Mouse (Mus musculus) MEL (cell line): Measurements from ENCODE around the gene Armc10. TPM values are rescaled to one million over a fixed set of nuclear protein-coding genes. Genes with fewer than 3 reads are reported as not detected.

Experiments
- DNase-seq: peaks from one replicate; pipeline ENCODE4 v3.0.0; 2011; ENCODE audit warnings: low read depth, low spot score
- H3K27ac ChIP-seq: 2 replicates; pipeline ENCODE4 v1.5.1; 2012; ENCODE audit warnings: low read depth, mild to moderate bottlenecking, control low read depth, low read length, moderate library complexity; ENCODE audit not compliant: control insufficient read depth
- H3K27me3 ChIP-seq, 2 experiments: fragments of 150-350 bp in 1 of 2; sonication (generic) in 1 of 2; 2 replicates each; pipeline ENCODE4 v1.6.1; 2012; ENCODE audit warnings: low read length in 2 of 2, mild to moderate bottlenecking in 2 of 2, improper control_type of control experiment in 1 of 2, moderate library complexity in 1 of 2; ENCODE audit not compliant: insufficient read depth in 2 of 2, control insufficient read depth in 1 of 2
- H3K36me3 ChIP-seq, 2 experiments: 2 replicates each; pipeline ENCODE4 v1.6.1; 2012 to 2014; ENCODE audit warnings: low read length in 2 of 2, improper control_type of control experiment in 1 of 2, inconsistent platforms in 1 of 2, mild to moderate bottlenecking in 1 of 2; ENCODE audit not compliant: insufficient read depth in 2 of 2, control insufficient read depth in 1 of 2
- H3K4me1 ChIP-seq, 2 experiments: fragments of 150-350 bp in 1 of 2; sonication (generic) in 1 of 2; 2 replicates each; pipeline ENCODE4 v1.6.1; 2012; ENCODE audit warnings: low read length in 2 of 2, improper control_type of control experiment in 1 of 2, mild to moderate bottlenecking in 1 of 2; ENCODE audit not compliant: insufficient read depth in 2 of 2, control insufficient read depth in 1 of 2
- H3K4me3 ChIP-seq, 2 experiments: fragments of 150-350 bp in 1 of 2; sonication (generic) in 1 of 2; 2 replicates each; pipeline ENCODE4 v1.5.1; 2012; ENCODE audit warnings: low read depth in 2 of 2, low read length in 2 of 2, mild to moderate bottlenecking in 2 of 2, moderate library complexity in 2 of 2, control low read depth in 1 of 2, improper control_type of control experiment in 1 of 2; ENCODE audit not compliant: control insufficient read depth in 1 of 2, insufficient read depth in 1 of 2
- H3K79me2 ChIP-seq: 2 replicates; pipeline ENCODE4 v1.6.1; 2012; ENCODE audit warnings: mild to moderate bottlenecking, low read length, moderate library complexity; ENCODE audit not compliant: control insufficient read depth, poor library complexity, insufficient read depth
- H3K9ac ChIP-seq: 2 replicates; pipeline ENCODE4 v1.6.1; 2012; ENCODE audit warnings: low read depth, mild to moderate bottlenecking, control low read depth, low read length, moderate library complexity; ENCODE audit not compliant: control insufficient read depth, poor library complexity, severe bottlenecking
- H3K9me3 ChIP-seq: fragments of 150-350 bp; sonication (generic); replicated peaks from 2 replicates; pipeline ENCODE4 v1.6.1; 2012; ENCODE audit warnings: mild to moderate bottlenecking, low read length, improper control_type of control experiment, moderate library complexity; ENCODE audit not compliant: insufficient read depth
- CHD1 ChIP-seq: IDR thresholded peaks from 2 replicates; pipeline ENCODE4 v1.6.1; 2012; ENCODE audit warnings: low read depth, mild to moderate bottlenecking, inconsistent platforms, low read length, improper control_type of control experiment
- CTCF ChIP-seq, 3 experiments: IDR thresholded peaks in 2 of 3; conservative IDR thresholded peaks in 1 of 3; 2 replicates each; pipeline ENCODE4 v1.5.1; 2011 to 2012; ENCODE audit warnings: low read length in 3 of 3, low read depth in 2 of 3, mild to moderate bottlenecking in 2 of 3, improper control_type of control experiment in 1 of 3, inconsistent platforms in 1 of 3, mixed read lengths in 1 of 3, moderate library complexity in 1 of 3; ENCODE audit not compliant: control insufficient read depth in 1 of 3, insufficient read depth in 1 of 3, poor library complexity in 1 of 3, severe bottlenecking in 1 of 3
- EP300 ChIP-seq, 2 experiments: IDR thresholded peaks; 2 replicates each; pipeline ENCODE4 v1.6.1; 2011; ENCODE audit warnings: improper control_type of control experiment in 2 of 2, low read length in 2 of 2, low read depth in 1 of 2, mild to moderate bottlenecking in 1 of 2
- ETS1 ChIP-seq: IDR thresholded peaks from 2 replicates; pipeline ENCODE4 v1.6.1; 2012; ENCODE audit warnings: low read depth, mild to moderate bottlenecking, inconsistent platforms, low read length, improper control_type of control experiment, moderate library complexity
- GATA1 ChIP-seq: IDR thresholded peaks from 2 replicates; pipeline ENCODE4 v1.6.1; 2011; ENCODE audit warnings: low read depth, low read length, improper control_type of control experiment
- JUND ChIP-seq: IDR thresholded peaks from 2 replicates; pipeline ENCODE4 v1.6.1; 2011; ENCODE audit warnings: low read depth, mild to moderate bottlenecking, improper control_type of control experiment, low read length
- MAX ChIP-seq: IDR thresholded peaks from 2 replicates; pipeline ENCODE4 v1.6.1; 2011; ENCODE audit warnings: low read length, improper control_type of control experiment
- MAZ ChIP-seq: IDR thresholded peaks from 2 replicates; pipeline ENCODE4 v1.6.1; 2012; ENCODE audit warnings: low read depth, mild to moderate bottlenecking, inconsistent platforms, low read length, improper control_type of control experiment
- MYB ChIP-seq: IDR thresholded peaks from 2 replicates; pipeline ENCODE4 v1.6.1; 2011; ENCODE audit warnings: mild to moderate bottlenecking, low read depth, low read length, improper control_type of control experiment
- MYC ChIP-seq: IDR thresholded peaks from 2 replicates; pipeline ENCODE4 v1.6.1; 2011; ENCODE audit warnings: low read depth, mild to moderate bottlenecking, low read length, improper control_type of control experiment, moderate library complexity
- NRF1 ChIP-seq: IDR thresholded peaks from 2 replicates; pipeline ENCODE4 v1.6.1; 2014; ENCODE audit warnings: low read depth, mild to moderate bottlenecking, inconsistent platforms, low read length, improper control_type of control experiment, moderate library complexity; ENCODE audit not compliant: poor library complexity, insufficient read depth, severe bottlenecking
- POLR2AphosphoS5 ChIP-seq: IDR thresholded peaks from 2 replicates; pipeline ENCODE4 v1.6.1; 2012; ENCODE audit warnings: low read depth, borderline replicate concordance, mild to moderate bottlenecking, inconsistent platforms, low read length, moderate library complexity, mixed read lengths
- SIN3A ChIP-seq: IDR thresholded peaks from 2 replicates; pipeline ENCODE4 v1.6.1; 2012; ENCODE audit warnings: low read length, improper control_type of control experiment, inconsistent platforms
- SMC3 ChIP-seq: IDR thresholded peaks from 2 replicates; pipeline ENCODE4 v1.6.1; 2011; ENCODE audit warnings: low read depth, low read length, improper control_type of control experiment
- USF2 ChIP-seq, 2 experiments: IDR thresholded peaks; 2 replicates each; pipeline ENCODE4 v1.6.1; 2011 to 2012; ENCODE audit warnings: improper control_type of control experiment in 2 of 2, low read length in 2 of 2, borderline replicate concordance in 1 of 2, inconsistent platforms in 1 of 2, low read depth in 1 of 2, mild to moderate bottlenecking in 1 of 2; ENCODE audit not compliant: insufficient read depth in 1 of 2
- ZC3H11A ChIP-seq: IDR thresholded peaks from 2 replicates; pipeline ENCODE4 v1.6.1; 2012; ENCODE audit warnings: low read depth, mild to moderate bottlenecking, inconsistent platforms, low read length, improper control_type of control experiment
- ZNF384 ChIP-seq: IDR thresholded peaks from 2 replicates; pipeline ENCODE4 v1.6.1; 2012; ENCODE audit warnings: low read depth, mild to moderate bottlenecking, inconsistent platforms, low read length, improper control_type of control experiment
- polyA plus RNA-seq, 2 experiments: library from polyadenylated mRNA; stranded (reverse) in 1 of 2; unstranded in 1 of 2; fragments of >175 nt in 1 of 2; fragments of >200 nt in 1 of 2; gene quantifications; 2 replicates each; pipeline versions ENCODE4 v1.2.1 to v1.2.4; 2012; ENCODE audit warnings: low replicate concordance in 2 of 2, low read depth in 1 of 2; ENCODE audit not compliant: insufficient read length in 2 of 2, insufficient read depth in 1 of 2, missing spikeins in 1 of 2
- total RNA-seq: library from RNA; depleted of rRNA; stranded (reverse); fragments of 300-350 nt; gene quantifications from 2 replicates; pipeline ENCODE4 v1.2.3, GENCODE M21; 2012

Gene Armc10
- total and polyA plus RNA-seq, 3 experiments = 52.2 to 152 (median 60.4) TPM

- TF ChIP-seq ETS1 = no peak; the same call in 1 of the 2 replicates
- no peak for TF ChIP-seq MYB
- peak in 1 of 2 experiments; percentile 63; a peak in 1 of 4 replicates for TF ChIP-seq USF2 (IDR thresholded peaks at IDR 0.05; ENCODE audit: borderline replicate concordance in 1 of 2, insufficient read depth in 1 of 2, low read depth in 1 of 2, low read length in 2 of 2)
These were observed 55.9 kb downstream of the Armc10 start, which contains the start of gene Napepld (continued) for GRCm38 (mm10) chr5:21701351-21702008.

- DNase-seq = no peak
- Histone ChIP-seq H3K9me3 (no peaks in the 10 kb centered on the region), H3K4me1 (peaks cover 12 to 13% of the 10 kb centered on the region in 2 experiments), H3K27ac (peak overlapping the region; percentile 70), H3K9ac (peak overlapping the region; percentile 84), H3K4me3 (peak overlapping the region; percentile 59 to 61), H3K27me3 (no peaks in the 10 kb centered on the region), H3K79me2 (peaks cover 3% of the 10 kb centered on the region; the same call in 1 of the 2 replicates), H3K36me3 (peaks cover 0 to 25% of the 10 kb centered on the region in 2 experiments; a peak in 2 of 4 replicates)
- TF ChIP-seq EP300 (IDR thresholded peaks at IDR 0.05; ENCODE audit: low read depth in 1 of 2, low read length in 2 of 2) (peak; percentile 28 to 57; a peak in 2 of 4 replicates), SMC3 (no peak), CHD1 (peak; percentile 96), NRF1 (0 out of 2 replicates have a peak, but pooled peaks have one; percentile 3)
These were observed 56.4 kb downstream of the Armc10 start for GRCm38 (mm10) chr5:21702009-21702364.

- H3K4me3 ChIP-seq = peak overlapping the region; percentile 8 to 59; a peak in 3 of 4 replicates
- peak; percentile 71 for DNase-seq
- H3K79me2 ChIP-seq = peaks cover 3% of the 10 kb centered on the region; the same call in 1 of the 2 replicates
- TF ChIP-seq GATA1 = peak; percentile 47; the same call in 1 of the 2 replicates
- TF ChIP-seq MAX = 0 out of 2 replicates have a peak, but pooled peaks have one; percentile 15
- TF ChIP-seq ZC3H11A = 0 out of 2 replicates have a peak, but pooled peaks have one; percentile 0
- TF ChIP-seq ZNF384 = no peak
- peak; percentile 57 for TF ChIP-seq SIN3A
- TF ChIP-seq EP300 (IDR thresholded peaks at IDR 0.05; ENCODE audit: low read depth in 1 of 2, low read length in 2 of 2) = peak in 1 of 2 experiments; percentile 39; a peak in 1 of 4 replicates
- no peak for TF ChIP-seq MAZ
- no peak for TF ChIP-seq POLR2AphosphoS5
- TF ChIP-seq CTCF (IDR thresholded peaks at IDR 0.05 in 2 of 3, conservative IDR thresholded peaks at IDR 0.05 in 1 of 3; ENCODE audit: control insufficient read depth in 1 of 3, insufficient read depth in 1 of 3, low read depth in 2 of 3, low read length in 3 of 3, poor library complexity in 1 of 3, severe bottlenecking in 1 of 3) = no peak
- no peak for TF ChIP-seq JUND
- no peak; the same call in 1 of the 2 replicates for TF ChIP-seq CHD1
- TF ChIP-seq MYC = peak; percentile 54; the same call in 1 of the 2 replicates
- no peaks in the 10 kb centered on the region for H3K9me3 ChIP-seq
- no peaks in the 10 kb centered on the region for H3K27me3 ChIP-seq
- peak overlapping the region; percentile 11 for H3K9ac ChIP-seq
- H3K36me3 ChIP-seq = peaks cover 0 to 23% of the 10 kb centered on the region in 2 experiments; a peak in 2 of 4 replicates
- peaks cover 11 to 13% of the 10 kb centered on the region in 2 experiments; a peak in 3 of 4 replicates for H3K4me1 ChIP-seq
- peak overlapping the region; percentile 48 for H3K27ac ChIP-seq
These were observed 57.4 kb downstream of the Armc10 start for GRCm38 (mm10) chr5:21702873-21703475.
